Mouse (Mus musculus) cortical plate, adult 2 months (tissue): ENCODE data around the gene R3hcc1l. TPM values are rescaled to one million over a fixed set of nuclear protein-coding genes. Genes with fewer than 3 reads are reported as not detected.

Source experiments
- H3K27ac ChIP-seq: fragments of 200-500 bp; 2 replicates; pipeline ENCODE4 v1.5.1; 2012; ENCODE audit warnings: low read length, control low read depth, inconsistent platforms; ENCODE audit not compliant: insufficient read depth
- H3K4me1 ChIP-seq: fragments of 200-500 bp; 2 replicates; pipeline ENCODE4 v1.6.1; 2011; ENCODE audit warnings: low read length; ENCODE audit not compliant: control insufficient read depth, insufficient read depth
- H3K4me3 ChIP-seq: fragments of 200-500 bp; 2 replicates; pipeline ENCODE4 v1.5.1; 2011; ENCODE audit warnings: mild to moderate bottlenecking, low read length, control low read depth; ENCODE audit not compliant: insufficient read depth
- CTCF ChIP-seq: fragments of 200-500 bp; IDR thresholded peaks from 2 replicates; pipeline ENCODE4 v1.5.1; 2011; ENCODE audit warnings: mild to moderate bottlenecking, control low read depth, low read length; ENCODE audit not compliant: insufficient read depth; ENCODE audit errors: extremely low read depth
- POLR2A ChIP-seq: fragments of 200-500 bp; IDR thresholded peaks from 2 replicates; pipeline ENCODE4 v1.6.1; 2011; ENCODE audit warnings: mild to moderate bottlenecking, low read length, control low read depth; ENCODE audit not compliant: insufficient read depth; ENCODE audit errors: extremely low read depth
- polyA plus RNA-seq: library from polyadenylated mRNA; depleted of rRNA; stranded (reverse); fragments of >200 nt; gene quantifications from 2 replicates; pipeline ENCODE4 v1.2.3, GENCODE M21; 2012

Gene R3hcc1l
- polyA plus RNA-seq, 1 experiment: 12.4 TPM

GRCm38 (mm10) chr19:42593456-42593855 lies 74.9 kb downstream of the R3hcc1l start:
- TF ChIP-seq CTCF: no peak
- TF ChIP-seq POLR2A: no peak
- H3K27ac ChIP-seq: no peak overlapping the region
- H3K4me3 ChIP-seq: no peak overlapping the region
- no peaks in the 10 kb centered on the region for H3K4me1 ChIP-seq

- Histone ChIP-seq H3K27ac (no peak overlapping the region), H3K4me3 (no peak overlapping the region), H3K4me1 (no peaks in the 10 kb centered on the region)
- TF ChIP-seq POLR2A: no peak
- TF ChIP-seq CTCF: no peak
These were observed 76.5 kb downstream of the R3hcc1l start for GRCm38 (mm10) chr19:42595066-42595465.

DNA sequence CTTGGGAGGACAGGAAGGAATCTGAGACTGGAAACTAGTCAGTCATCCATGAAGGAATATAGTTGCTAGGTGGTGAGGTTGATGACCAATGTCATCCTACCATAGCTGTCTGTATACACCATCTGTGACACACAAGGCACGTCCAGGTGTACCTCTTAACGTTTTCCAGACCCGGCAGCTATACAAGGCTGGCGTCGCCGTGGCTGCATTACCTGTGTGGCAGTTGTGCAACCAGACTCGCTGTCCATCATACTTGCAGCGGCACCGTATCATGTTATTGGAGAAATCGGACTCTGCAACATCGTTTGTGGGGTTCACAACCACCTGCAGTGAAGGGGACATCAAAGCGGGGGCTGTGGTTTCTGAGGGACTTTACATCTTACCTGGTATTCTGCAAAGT lies 78.7 kb downstream of the R3hcc1l start:
- no peaks in the 10 kb centered on the region for H3K4me1 ChIP-seq
- H3K4me3 ChIP-seq: no peak overlapping the region
- H3K27ac ChIP-seq: no peak overlapping the region
- TF ChIP-seq POLR2A (no peak), CTCF (no peak)

GRCm38 (mm10) chr19:42597896-42598295 lies 79.3 kb downstream of the R3hcc1l start:
- Histone ChIP-seq H3K4me3 (no peak overlapping the region), H3K27ac (no peak overlapping the region), H3K4me1 (no peaks in the 10 kb centered on the region)
- no peak for TF ChIP-seq POLR2A
- no peak for TF ChIP-seq CTCF

DNA sequence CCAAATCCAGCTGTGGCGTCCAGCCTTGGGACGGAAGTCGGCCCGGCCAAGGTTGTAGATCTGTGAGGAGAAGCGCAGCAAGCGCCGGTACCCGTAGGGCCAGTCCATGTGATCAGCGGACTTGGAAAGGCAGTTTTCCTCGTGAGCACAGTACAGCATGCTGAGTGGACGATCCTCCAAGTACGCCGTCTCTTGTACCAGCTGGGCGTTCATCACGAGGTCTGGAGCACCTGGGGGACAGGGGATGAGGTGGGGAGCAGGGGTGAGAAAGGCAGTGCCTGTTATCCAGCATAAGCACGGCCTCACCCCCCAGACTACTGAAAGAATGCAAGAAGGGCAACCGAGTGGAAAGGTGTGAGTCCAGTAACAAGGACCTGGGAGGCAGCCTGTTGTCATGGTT lies 81.3 kb downstream of the R3hcc1l start:
- Histone ChIP-seq H3K4me1 (no peaks in the 10 kb centered on the region), H3K27ac (no peak overlapping the region), H3K4me3 (no peak overlapping the region)
- TF ChIP-seq POLR2A (no peak), CTCF (no peak)

GRCm38 (mm10) chr19:42600591-42600990 lies 82.0 kb downstream of the R3hcc1l start:
- no peak overlapping the region for H3K4me3 ChIP-seq
- H3K27ac ChIP-seq: no peak overlapping the region
- H3K4me1 ChIP-seq: no peaks in the 10 kb centered on the region
- TF ChIP-seq POLR2A (no peak), CTCF (no peak)

GRCm38 (mm10) chr19:42601445-42601844 lies 82.9 kb downstream of the R3hcc1l start:
- Histone ChIP-seq H3K4me3 (no peak overlapping the region), H3K4me1 (no peaks in the 10 kb centered on the region), H3K27ac (no peak overlapping the region)
- TF ChIP-seq CTCF (no peak), POLR2A (no peak)

DNA sequence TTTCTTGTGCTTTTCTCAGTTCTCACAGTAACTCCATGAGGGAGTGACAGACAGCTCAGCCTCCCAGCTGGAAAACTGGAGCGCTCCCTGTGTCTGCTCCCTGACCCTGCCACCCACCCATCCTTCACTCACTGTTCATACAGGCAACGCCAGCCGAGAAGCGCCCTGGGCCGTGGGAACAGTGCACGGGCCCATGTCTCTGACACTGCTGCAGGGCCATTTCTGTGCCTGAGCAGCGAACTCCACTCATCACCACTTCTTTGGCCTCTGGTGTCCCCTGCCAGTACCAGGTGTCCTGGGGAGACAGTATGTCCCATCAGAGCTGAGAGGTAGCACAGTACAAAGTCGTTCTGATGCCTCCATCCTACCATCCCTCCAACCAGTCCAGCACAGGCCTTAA lies 83.5 kb downstream of the R3hcc1l start:
- H3K4me3 ChIP-seq: no peak overlapping the region
- H3K27ac ChIP-seq: no peak overlapping the region
- H3K4me1 ChIP-seq: no peaks in the 10 kb centered on the region
- TF ChIP-seq POLR2A (no peak), CTCF (no peak)

GRCm38 (mm10) chr19:42602576-42602975 lies 84.0 kb downstream of the R3hcc1l start:
- Histone ChIP-seq H3K4me1 (no peaks in the 10 kb centered on the region), H3K4me3 (no peak overlapping the region), H3K27ac (no peak overlapping the region)
- TF ChIP-seq CTCF (no peak), POLR2A (no peak)

GRCm38 (mm10) chr19:42608082-42608481 lies 89.5 kb downstream of the R3hcc1l start:
- Histone ChIP-seq H3K4me3 (no peak overlapping the region), H3K27ac (no peak overlapping the region), H3K4me1 (no peaks in the 10 kb centered on the region)
- TF ChIP-seq POLR2A (no peak), CTCF (no peak)

- TF ChIP-seq POLR2A (no peak), CTCF (no peak)
- no peaks in the 10 kb centered on the region for H3K4me1 ChIP-seq
- no peak overlapping the region for H3K4me3 ChIP-seq
- no peak overlapping the region for H3K27ac ChIP-seq
These were observed 91.2 kb downstream of the R3hcc1l start for GRCm38 (mm10) chr19:42609716-42610115.
